Mouse (Mus musculus): ENCODE data around the gene Cenpc1.

Gene Cenpc1

GRCm38 (mm10) chr5:86065101-86065875, at the start of gene Cenpc1:
Cenpc1 (minus strand) TSS chr5:86065583.
- DNase-seq (ENCODE audit: low spot score): peak; percentile 97

- no peak for DNase-seq (ENCODE audit: low spot score)
Measured at GRCm38 (mm10) chr5:86113997-86114396, 48.6 kb upstream of the Cenpc1 start.

GRCm38 (mm10) chr5:86113037-86113436, 47.7 kb upstream of the Cenpc1 start:
- no peak for DNase-seq (ENCODE audit: low spot score)

- DNase-seq (ENCODE audit: low spot score): no peak
Measured at GRCm38 (mm10) chr5:86111074-86111473, 45.7 kb upstream of the Cenpc1 start.

GRCm38 (mm10) chr5:86106610-86107009, 41.2 kb upstream of the Cenpc1 start:
- no peak for DNase-seq (ENCODE audit: low spot score)

- no peak for DNase-seq (ENCODE audit: low spot score)
Measured at GRCm38 (mm10) chr5:86102176-86102575, 36.8 kb upstream of the Cenpc1 start.

GRCm38 (mm10) chr5:86100621-86101020, 35.2 kb upstream of the Cenpc1 start:
- no peak for DNase-seq (ENCODE audit: low spot score)

- no peak for DNase-seq (ENCODE audit: low spot score)
Measured at GRCm38 (mm10) chr5:86098988-86099387, 33.6 kb upstream of the Cenpc1 start.

GRCm38 (mm10) chr5:86094754-86095153, 29.4 kb upstream of the Cenpc1 start:
- no peak for DNase-seq (ENCODE audit: low spot score)

GRCm38 (mm10) chr5:86086751-86087150, 21.4 kb upstream of the Cenpc1 start:
- no peak for DNase-seq (ENCODE audit: low spot score)

GRCm38 (mm10) chr5:86084979-86085378, 19.6 kb upstream of the Cenpc1 start:
- no peak for DNase-seq (ENCODE audit: low spot score)

GRCm38 (mm10) chr5:86083987-86084386, 18.6 kb upstream of the Cenpc1 start:
- no peak for DNase-seq (ENCODE audit: low spot score)

GRCm38 (mm10) chr5:86078720-86079334, 13.4 kb upstream of the Cenpc1 start:
- no peak for DNase-seq (ENCODE audit: low spot score)

GRCm38 (mm10) chr5:86072756-86073386, 7.5 kb upstream of the Cenpc1 start:
- no peak for DNase-seq (ENCODE audit: low spot score)

- DNase-seq (ENCODE audit: low spot score): no peak
Measured at GRCm38 (mm10) chr5:86071538-86071937, 6.2 kb upstream of the Cenpc1 start, which contains the start of gene Stap1. Stap1 (plus strand) TSS chr5:86071746.

GRCm38 (mm10) chr5:86069121-86069520, 3.7 kb upstream of the Cenpc1 start:
- no peak for DNase-seq (ENCODE audit: low spot score)

GRCm38 (mm10) chr5:86068451-86068850, 3.1 kb upstream of the Cenpc1 start:
- DNase-seq (ENCODE audit: low spot score): no peak

- DNase-seq (ENCODE audit: low spot score): peak; percentile 84
Measured at GRCm38 (mm10) chr5:86066551-86066929, 1.2 kb upstream of the Cenpc1 start.

- DNase-seq (ENCODE audit: low spot score): peak; percentile 40
Measured at GRCm38 (mm10) chr5:86065876-86066550, 630 bp upstream of the Cenpc1 start.

- DNase-seq (ENCODE audit: low spot score): no peak
Measured at GRCm38 (mm10) chr5:86063501-86063900, 1.9 kb downstream of the Cenpc1 start.

GRCm38 (mm10) chr5:86029820-86030219, 35.6 kb downstream of the Cenpc1 start:
- DNase-seq (ENCODE audit: low spot score): no peak
